Mouse (Mus musculus) forebrain, embryonic 11.5 days (tissue): Measurements from ENCODE around the gene Dync1i1. TPM values are rescaled to one million over a fixed set of nuclear protein-coding genes. Genes with fewer than 3 reads are reported as not detected.

Source experiments
- ATAC-seq: fragments of 200-750 bp; cut with Nextera tagmentation; replicated peaks from 2 replicates; pipeline ENCODE4 v1.8.0; 2017; ENCODE audit warnings: moderate TSS enrichment; ENCODE audit not compliant: low FRiP score
- DNase-seq: peaks from one replicate; pipeline ENCODE4 v3.0.0-alpha.2; 2017; ENCODE audit warnings: low spot score
- H3K27ac ChIP-seq: fragments of 300-500 bp; sonication (generic); 2 replicates; pipeline ENCODE4 v1.5.1; 2014; ENCODE audit warnings: low read depth, low read length
- H3K27me3 ChIP-seq: fragments of 300-500 bp; sonication (generic); 2 replicates; pipeline ENCODE4 v1.6.1; 2014; ENCODE audit warnings: mild to moderate bottlenecking, low read length, mixed read lengths; ENCODE audit not compliant: control insufficient read depth, insufficient read depth
- H3K36me3 ChIP-seq: fragments of 300-500 bp; sonication (generic); 2 replicates; pipeline ENCODE4 v1.6.1; 2014; ENCODE audit warnings: mild to moderate bottlenecking, low read length, moderate library complexity, mixed read lengths; ENCODE audit not compliant: control insufficient read depth, insufficient read depth
- H3K4me1 ChIP-seq: fragments of 300-500 bp; sonication (generic); replicated peaks from 2 replicates; pipeline ENCODE4 v1.6.1; 2014; ENCODE audit warnings: low read length, mixed read lengths; ENCODE audit not compliant: control insufficient read depth, insufficient read depth
- H3K4me2 ChIP-seq: fragments of 300-500 bp; sonication (generic); 2 replicates; pipeline ENCODE4 v1.6.1; 2014; ENCODE audit warnings: low read depth, mild to moderate bottlenecking, low read length, moderate library complexity, mixed read lengths; ENCODE audit not compliant: severe bottlenecking
- H3K4me3 ChIP-seq: fragments of 300-500 bp; sonication (generic); 2 replicates; pipeline ENCODE4 v1.5.1; 2014; ENCODE audit warnings: low read depth, low read length
- H3K9ac ChIP-seq: fragments of 300-500 bp; sonication (generic); 2 replicates; pipeline ENCODE4 v1.6.1; 2014; ENCODE audit warnings: low read length
- H3K9me3 ChIP-seq: fragments of 300-500 bp; sonication (generic); 2 replicates; pipeline ENCODE4 v1.6.1; 2016; ENCODE audit warnings: low read length, mixed read lengths; ENCODE audit not compliant: control insufficient read depth
- WGBS: fragments of 180-500 bp; shearing (Covaris S2); extraction: QIAGEN DNeasy Blood & Tissue Kit; methylation state at CpG from one replicate; pipeline ENCODE4 v1.1.7; 2014; 5-methylcytosine and 5-hydroxymethylcytosine counted together
- polyA plus RNA-seq: library from polyadenylated mRNA; unstranded; fragments of >200 nt; fragmentation: Nextera tagmentation; extraction: Ambion mirVana; gene quantifications from 2 replicates; pipeline ENCODE4 v1.2.1, GENCODE M21; 2014

The Dync1i1 gene
- polyA plus RNA-seq, 1 experiment from 2014 or later: 1.6 TPM

DNA sequence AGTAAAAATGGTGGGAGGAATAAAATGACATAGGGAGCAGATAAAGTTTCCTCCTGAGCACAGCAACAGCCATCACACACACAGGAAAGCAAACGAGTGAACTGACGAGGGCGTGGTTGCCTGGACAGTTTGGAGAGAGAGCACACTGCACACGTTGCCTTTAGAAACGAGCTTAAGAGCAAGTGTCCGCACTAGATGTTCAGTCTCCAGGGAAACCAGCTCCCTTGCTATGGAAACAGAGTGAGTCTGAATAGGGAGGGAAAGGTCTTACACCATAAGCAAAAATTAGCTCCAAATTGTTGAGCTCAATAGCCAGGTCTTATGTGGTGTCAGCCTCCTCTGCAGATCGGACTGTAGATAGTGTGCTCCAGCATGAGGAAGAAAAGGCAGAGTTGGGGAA lies 65.2 kb downstream of the Dync1i1 start:
- H3K4me3 ChIP-seq: no peak overlapping the region
- H3K4me1 ChIP-seq: no peaks in the 10 kb centered on the region
- no peaks in the 10 kb centered on the region for H3K27me3 ChIP-seq
- H3K9me3 ChIP-seq: no peaks in the 10 kb centered on the region
- no peak overlapping the region for H3K27ac ChIP-seq
- no peak overlapping the region for H3K4me2 ChIP-seq
- ATAC-seq (no peak), DNase-seq (no peak)
- no peaks in the 10 kb centered on the region for H3K36me3 ChIP-seq
- 55% methylated on average over 7 of the region's 7 CpGs for WGBS
- H3K9ac ChIP-seq: no peak overlapping the region

DNA sequence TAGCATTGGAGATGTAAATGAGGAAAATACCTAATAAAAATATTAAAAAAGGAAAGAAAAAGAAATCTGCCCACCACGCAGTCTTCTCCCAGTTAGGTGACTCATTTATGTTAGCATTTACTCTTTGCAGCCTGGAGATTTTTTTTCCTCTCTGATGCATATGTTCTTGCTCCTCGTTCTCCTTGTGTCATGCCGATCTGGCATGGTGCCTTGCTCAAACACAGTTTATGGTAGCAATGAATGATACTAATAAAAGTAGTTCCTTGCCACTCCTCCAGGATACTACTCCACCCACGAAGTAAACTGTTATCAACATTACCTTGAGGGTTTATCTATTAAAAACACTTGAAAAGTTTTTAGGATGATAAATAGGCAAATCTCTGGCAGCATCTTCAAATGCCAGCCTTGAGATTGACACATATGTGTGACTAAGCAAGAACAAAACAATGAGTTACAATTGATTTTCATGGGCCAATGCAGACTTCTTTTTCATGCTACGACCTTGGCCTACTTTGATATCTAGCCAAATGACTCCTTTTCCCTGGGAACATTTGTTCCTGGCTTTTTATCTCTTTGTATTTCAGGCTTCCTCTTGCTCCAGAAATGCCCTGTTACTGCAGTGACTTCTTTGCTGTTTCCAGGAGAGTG lies 68.8 kb downstream of the Dync1i1 start:
- H3K4me2 ChIP-seq: no peak overlapping the region
- DNase-seq (no peak), ATAC-seq (no peak)
- H3K9me3 ChIP-seq: no peaks in the 10 kb centered on the region
- no peaks in the 10 kb centered on the region for H3K27me3 ChIP-seq
- WGBS: 76% methylated on average over 5 of the region's 5 CpGs
- H3K4me3 ChIP-seq: no peak overlapping the region
- H3K36me3 ChIP-seq: no peaks in the 10 kb centered on the region
- H3K27ac ChIP-seq: no peak overlapping the region
- no peak overlapping the region for H3K9ac ChIP-seq
- H3K4me1 ChIP-seq: no peaks in the 10 kb centered on the region

GRCm38 (mm10) chr6:5795314-5795713 lies 69.9 kb downstream of the Dync1i1 start:
- no peak overlapping the region for H3K27ac ChIP-seq
- no peaks in the 10 kb centered on the region for H3K27me3 ChIP-seq
- no peaks in the 10 kb centered on the region for H3K9me3 ChIP-seq
- H3K4me1 ChIP-seq: no peaks in the 10 kb centered on the region
- DNase-seq (no peak), ATAC-seq (no peak)
- H3K9ac ChIP-seq: no peak overlapping the region
- H3K4me3 ChIP-seq: no peak overlapping the region
- H3K4me2 ChIP-seq: no peak overlapping the region
- WGBS: 85% methylated on average over 2 of the region's 2 CpGs
- no peaks in the 10 kb centered on the region for H3K36me3 ChIP-seq

GRCm38 (mm10) chr6:5802124-5802839 lies 76.8 kb downstream of the Dync1i1 start:
- peak; percentile 69 for ATAC-seq
- no peak for DNase-seq
- Histone ChIP-seq H3K9ac (no peak overlapping the region), H3K27me3 (no peaks in the 10 kb centered on the region), H3K4me1 (no peaks in the 10 kb centered on the region), H3K9me3 (no peaks in the 10 kb centered on the region), H3K4me2 (no peak overlapping the region), H3K27ac (no peak overlapping the region), H3K4me3 (no peak overlapping the region), H3K36me3 (no peaks in the 10 kb centered on the region)
- 55% methylated on average over 6 of the region's 6 CpGs for WGBS

DNA sequence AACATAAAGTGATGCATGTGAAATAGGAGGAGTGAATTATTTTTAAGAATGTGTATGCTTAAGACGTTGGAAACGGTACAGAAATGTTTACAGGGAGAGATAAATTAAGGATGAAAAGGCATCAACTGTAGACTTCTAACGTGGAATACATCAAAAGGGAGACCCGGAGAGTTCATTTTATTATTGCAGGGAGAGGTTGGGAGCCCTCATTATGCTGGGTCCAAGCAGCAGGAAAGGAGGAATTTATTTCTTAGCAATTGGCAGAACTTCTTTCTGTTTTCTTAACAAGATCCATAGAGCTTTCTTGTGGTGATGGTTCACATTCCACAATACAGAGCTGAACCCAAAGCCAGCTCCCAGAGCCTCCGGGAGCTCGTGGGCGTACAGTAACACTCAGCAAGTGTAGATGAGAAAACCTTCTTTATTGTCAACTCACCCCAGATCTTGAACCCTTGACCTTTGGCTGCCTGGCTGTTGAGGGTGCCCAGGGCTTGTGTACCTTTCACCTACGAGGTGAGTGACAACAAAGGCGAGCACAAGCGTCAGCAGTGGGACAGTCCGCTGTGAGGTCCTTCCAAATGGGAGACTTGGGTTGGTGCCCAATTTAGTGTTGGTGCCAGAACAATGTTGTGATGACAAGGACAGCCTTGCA lies 77.5 kb downstream of the Dync1i1 start:
- Histone ChIP-seq H3K4me2 (no peak overlapping the region), H3K4me1 (no peaks in the 10 kb centered on the region), H3K27ac (no peak overlapping the region), H3K27me3 (no peaks in the 10 kb centered on the region), H3K9ac (no peak overlapping the region), H3K4me3 (no peak overlapping the region), H3K9me3 (no peaks in the 10 kb centered on the region), H3K36me3 (no peaks in the 10 kb centered on the region)
- ATAC-seq (no peak), DNase-seq (no peak)
- 73% methylated on average over 11 of the region's 11 CpGs for WGBS

- Histone ChIP-seq H3K4me3 (no peak overlapping the region), H3K9ac (no peak overlapping the region), H3K4me1 (no peaks in the 10 kb centered on the region), H3K27me3 (no peaks in the 10 kb centered on the region), H3K27ac (no peak overlapping the region), H3K9me3 (no peaks in the 10 kb centered on the region), H3K36me3 (no peaks in the 10 kb centered on the region), H3K4me2 (no peak overlapping the region)
- ATAC-seq: no peak
- DNase-seq: no peak
- WGBS: 86% methylated on average over 3 of the region's 3 CpGs
These were observed 82.6 kb downstream of the Dync1i1 start for GRCm38 (mm10) chr6:5808008-5808421.

- Histone ChIP-seq H3K27ac (no peak overlapping the region), H3K36me3 (no peaks in the 10 kb centered on the region), H3K9me3 (no peaks in the 10 kb centered on the region), H3K4me1 (no peaks in the 10 kb centered on the region), H3K27me3 (no peaks in the 10 kb centered on the region), H3K4me2 (no peak overlapping the region), H3K9ac (no peak overlapping the region), H3K4me3 (no peak overlapping the region)
- WGBS: 51% methylated on average over 1 of the region's 1 CpGs
- DNase-seq (no peak), ATAC-seq (no peak)
These were observed 86.6 kb downstream of the Dync1i1 start for GRCm38 (mm10) chr6:5812076-5812475.

DNA sequence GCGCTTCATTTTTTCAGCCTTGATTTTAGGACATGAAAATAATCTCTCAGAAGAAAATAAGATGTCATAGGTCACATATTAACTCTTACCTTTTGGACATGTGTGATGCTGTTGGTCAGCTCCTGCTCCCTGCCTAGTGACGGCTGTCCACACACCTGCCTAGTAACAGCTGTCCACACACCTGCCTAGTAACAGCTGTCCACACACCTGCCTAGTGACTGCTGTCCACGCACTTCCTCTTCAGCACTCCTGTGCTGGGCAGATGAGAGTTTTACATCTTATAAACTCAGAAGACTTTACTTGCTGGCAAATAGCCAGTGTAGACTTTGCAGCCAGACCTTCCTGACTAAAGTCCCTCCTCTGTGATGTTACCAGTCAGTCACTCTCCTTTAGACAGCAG lies 94.2 kb downstream of the Dync1i1 start:
- H3K27me3 ChIP-seq: no peaks in the 10 kb centered on the region
- ATAC-seq (no peak), DNase-seq (no peak)
- H3K4me2 ChIP-seq: no peak overlapping the region
- no peak overlapping the region for H3K9ac ChIP-seq
- no peaks in the 10 kb centered on the region for H3K4me1 ChIP-seq
- 89% methylated on average over 3 of the region's 3 CpGs for WGBS
- no peaks in the 10 kb centered on the region for H3K36me3 ChIP-seq
- H3K27ac ChIP-seq: no peak overlapping the region
- no peak overlapping the region for H3K4me3 ChIP-seq
- no peaks in the 10 kb centered on the region for H3K9me3 ChIP-seq
